Mouse (Mus musculus) CH12.LX (cell line): ENCODE results near the gene Pitx1. TPM values are rescaled to one million over a fixed set of nuclear protein-coding genes. Genes with fewer than 3 reads are reported as not detected.

Experiments
- DNase-seq: peaks from one replicate; pipeline ENCODE4 v3.0.0-alpha.2; 2013; ENCODE audit errors: extremely low read depth
- H3K27ac ChIP-seq: 2 replicates; pipeline ENCODE4 v1.5.1; 2012; ENCODE audit warnings: low read depth, mild to moderate bottlenecking, control low read depth, moderate library complexity; ENCODE audit not compliant: insufficient read depth
- H3K27me3 ChIP-seq: replicated peaks from 2 replicates; pipeline ENCODE3; 2012; ENCODE audit warnings: inconsistent platforms
- H3K36me3 ChIP-seq, 2 experiments: replicated peaks in 1 of 2; 2 replicates each; pipeline versions ENCODE3 to v1.6.1; 2012; ENCODE audit warnings: inconsistent platforms in 1 of 2, low read length in 1 of 2, mild to moderate bottlenecking in 1 of 2, mixed read lengths in 1 of 2, moderate library complexity in 1 of 2; ENCODE audit not compliant: control insufficient read depth in 1 of 2, insufficient read depth in 1 of 2
- H3K4me1 ChIP-seq, 2 experiments: 2 replicates each; pipeline ENCODE4 v1.6.1; 2012; ENCODE audit warnings: inconsistent platforms in 1 of 2, moderate library complexity in 1 of 2; ENCODE audit not compliant: insufficient read depth in 2 of 2, control insufficient read depth in 1 of 2
- H3K4me2 ChIP-seq: 2 replicates; pipeline ENCODE4 v1.6.1; 2012; ENCODE audit warnings: low read depth, mild to moderate bottlenecking, control low read depth; ENCODE audit not compliant: poor library complexity, insufficient read depth, severe bottlenecking
- H3K4me3 ChIP-seq, 3 experiments: fragments of 150-350 bp in 1 of 3; sonication (generic) in 1 of 3; replicated peaks in 1 of 3; 2 replicates each; pipeline versions ENCODE3 to v1.5.1; 2011 to 2012; ENCODE audit warnings: low read depth in 2 of 3, low read length in 2 of 3, mild to moderate bottlenecking in 2 of 3, moderate library complexity in 2 of 3, control low read depth in 1 of 3, improper control_type of control experiment in 1 of 3, inconsistent platforms in 1 of 3, mixed read lengths in 1 of 3; ENCODE audit not compliant: poor library complexity in 1 of 3
- H3K79me2 ChIP-seq: replicated peaks from 2 replicates; pipeline ENCODE4 v1.6.1; 2012; ENCODE audit warnings: mild to moderate bottlenecking, moderate library complexity; ENCODE audit not compliant: control insufficient read depth, poor library complexity, insufficient read depth, severe bottlenecking; ENCODE audit errors: extremely low read depth
- H3K9ac ChIP-seq: 2 replicates; pipeline ENCODE4 v1.6.1; 2012; ENCODE audit warnings: low read depth, mild to moderate bottlenecking, control low read depth, moderate library complexity; ENCODE audit not compliant: insufficient read depth
- H3K9me3 ChIP-seq: replicated peaks from 2 replicates; pipeline ENCODE3; 2012; ENCODE audit warnings: low read length, inconsistent platforms, mixed read lengths
- BHLHE40 ChIP-seq: IDR thresholded peaks from 2 replicates; pipeline ENCODE4 v1.6.1; 2011; ENCODE audit warnings: mild to moderate bottlenecking, low read depth, low read length, improper control_type of control experiment
- CHD1 ChIP-seq: IDR thresholded peaks from 2 replicates; pipeline ENCODE4 v1.6.1; 2012; ENCODE audit warnings: low read depth, low read length, improper control_type of control experiment, inconsistent platforms
- CHD2 ChIP-seq: IDR thresholded peaks from 2 replicates; pipeline ENCODE4 v1.6.1; 2011; ENCODE audit warnings: low read length, improper control_type of control experiment
- E2F4 ChIP-seq: IDR thresholded peaks from 2 replicates; pipeline ENCODE4 v1.6.1; 2011; ENCODE audit warnings: low read depth, low read length, improper control_type of control experiment; ENCODE audit not compliant: insufficient replicate concordance
- ETS1 ChIP-seq: conservative IDR thresholded peaks from 2 replicates; pipeline ENCODE4 v1.6.1; 2012; ENCODE audit warnings: low read depth, mild to moderate bottlenecking, inconsistent platforms, low read length, improper control_type of control experiment, moderate library complexity
- JUND ChIP-seq: conservative IDR thresholded peaks from 2 replicates; pipeline ENCODE4 v1.6.1; 2011; ENCODE audit warnings: low read depth, low read length, improper control_type of control experiment
- MEF2A ChIP-seq: IDR thresholded peaks from 2 replicates; pipeline ENCODE4 v1.6.1; 2014; ENCODE audit warnings: low read depth, mild to moderate bottlenecking, inconsistent platforms, low read length, improper control_type of control experiment, borderline replicate concordance
- NELFE ChIP-seq: IDR thresholded peaks from 2 replicates; pipeline ENCODE4 v1.6.1; 2011; ENCODE audit warnings: low read depth, low read length, improper control_type of control experiment
- NRF1 ChIP-seq: IDR thresholded peaks from 2 replicates; pipeline ENCODE4 v1.6.1; 2014; ENCODE audit warnings: low read depth, mild to moderate bottlenecking, inconsistent platforms, low read length, improper control_type of control experiment, moderate library complexity
- RAD21 ChIP-seq: IDR thresholded peaks from 2 replicates; pipeline ENCODE4 v1.6.1; 2011; ENCODE audit warnings: low read depth, mild to moderate bottlenecking, low read length, improper control_type of control experiment, moderate library complexity
- SMC3 ChIP-seq: IDR thresholded peaks from 2 replicates; pipeline ENCODE4 v1.6.1; 2011; ENCODE audit warnings: low read depth, low read length, improper control_type of control experiment
- TCF12 ChIP-seq: IDR thresholded peaks from 2 replicates; pipeline ENCODE4 v1.6.1; 2014; ENCODE audit warnings: low read depth, mild to moderate bottlenecking, inconsistent platforms, low read length, improper control_type of control experiment
- USF1 ChIP-seq: IDR thresholded peaks from 2 replicates; pipeline ENCODE4 v1.6.1; 2014; ENCODE audit warnings: low read depth, mild to moderate bottlenecking, inconsistent platforms, low read length, improper control_type of control experiment
- ZC3H11A ChIP-seq: IDR thresholded peaks from 2 replicates; pipeline ENCODE4 v1.6.1; 2012; ENCODE audit warnings: low read depth, mild to moderate bottlenecking, inconsistent platforms, low read length, improper control_type of control experiment
- ZKSCAN1 ChIP-seq: IDR thresholded peaks from 2 replicates; pipeline ENCODE4 v1.6.1; 2012; ENCODE audit warnings: low read depth, inconsistent platforms, low read length, improper control_type of control experiment, borderline replicate concordance
- dilution Hi-C: fragments of 300-500 bp; cut with MboI; formaldehyde crosslinking; loops from 2 replicates; pipeline ENCODE4 v1.14.3; 2020; ENCODE audit warnings: low sequenced_read_pairs; ENCODE audit not compliant: extremely low pct_unique_long_range_greater_than_20kb, extremely low pct_ligation_motif_present
- in situ Hi-C: fragments of 300-500 bp; cut with MboI; formaldehyde crosslinking; loops from 3 replicates; pipeline ENCODE4 v1.14.3; 2019; ENCODE audit warnings: low sequenced_read_pairs, low pct_ligation_motif_present, low pct_unique_long_range_greater_than_20kb, mixed read lengths
- polyA plus RNA-seq: library from polyadenylated mRNA; unstranded; fragments of >175 nt; gene quantifications from 2 replicates; pipeline ENCODE4 v1.2.1, GENCODE M21; 2012; ENCODE audit warnings: low read depth; ENCODE audit not compliant: insufficient read length
- total RNA-seq, 2 experiments: library from RNA; depleted of rRNA; stranded (reverse); fragments of 300-350 nt in 1 of 2; fragments of >200 nt in 1 of 2; gene quantifications; 2 replicates each; pipeline ENCODE4 v1.2.3; 2012 to 2014

The Pitx1 gene
- total and polyA plus RNA-seq, 3 experiments, result not detected

DNA sequence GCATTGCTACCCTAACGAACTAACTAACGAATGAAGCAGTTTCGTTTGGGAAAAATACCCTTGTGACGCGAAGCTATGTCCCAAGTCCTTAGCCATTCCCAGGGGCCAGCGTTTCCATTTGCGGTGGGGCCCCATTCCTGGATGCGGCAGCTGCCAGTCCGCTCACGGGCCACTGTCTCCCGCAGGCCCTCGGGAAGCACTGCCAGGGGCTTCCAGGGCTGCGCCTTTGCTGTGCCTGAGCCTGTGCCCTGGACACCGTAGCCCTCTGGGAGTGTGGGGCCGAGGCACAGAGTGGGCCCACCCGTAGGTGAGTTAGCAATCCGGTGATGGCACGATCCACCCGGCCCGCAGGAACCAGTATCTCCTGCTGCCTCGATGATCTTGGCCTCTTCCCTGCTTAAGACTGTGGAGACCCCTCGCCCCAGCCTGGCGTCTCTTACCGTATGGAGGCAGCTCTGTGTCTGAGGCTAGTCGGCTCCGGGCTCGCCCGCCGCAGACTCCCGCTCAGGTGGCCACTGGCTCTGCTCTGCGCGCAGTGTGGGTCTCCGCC is 369 bp downstream of the Pitx1 start:
- Histone ChIP-seq H3K4me3 (no peak overlapping the region), H3K36me3 (no peaks in the 10 kb centered on the region), H3K9me3 (peaks cover 5% of the 10 kb centered on the region), H3K9ac (no peak overlapping the region), H3K27me3 (peaks cover 14% of the 10 kb centered on the region), H3K27ac (no peak overlapping the region), H3K4me2 (no peak overlapping the region), H3K79me2 (no peaks in the 10 kb centered on the region), H3K4me1 (peaks cover 0 to 2% of the 10 kb centered on the region in 2 experiments; a peak in 2 of 4 replicates)
- in situ Hi-C loops, result no loop called here
- TF ChIP-seq ZC3H11A, result no peak
- TF ChIP-seq MEF2A, result no peak
- no peak for TF ChIP-seq BHLHE40
- no peak for TF ChIP-seq CHD1
- no peak for TF ChIP-seq JUND
- no peak for TF ChIP-seq SMC3
- dilution Hi-C loops, result no loop called here
- no peak for DNase-seq

GRCm38 (mm10) chr13:55834667-55835066 is 1.3 kb downstream of the Pitx1 start:
- no peak overlapping the region for H3K4me3 ChIP-seq
- no peak for DNase-seq
- TF ChIP-seq ZC3H11A (no peak), USF1 (no peak), ETS1 (no peak), TCF12 (no peak), NELFE (no peak), NRF1 (no peak)
- peaks cover 9% of the 10 kb centered on the region for H3K9me3 ChIP-seq
- no peaks in the 10 kb centered on the region for H3K4me1 ChIP-seq
- dilution Hi-C loops, result no loop called here
- in situ Hi-C loops, result no loop called here
- H3K4me2 ChIP-seq, result no peak overlapping the region
- H3K79me2 ChIP-seq, result no peaks in the 10 kb centered on the region
- no peak overlapping the region for H3K9ac ChIP-seq
- no peaks in the 10 kb centered on the region for H3K36me3 ChIP-seq
- H3K27me3 ChIP-seq, result peaks cover 11% of the 10 kb centered on the region
- H3K27ac ChIP-seq, result no peak overlapping the region

DNA sequence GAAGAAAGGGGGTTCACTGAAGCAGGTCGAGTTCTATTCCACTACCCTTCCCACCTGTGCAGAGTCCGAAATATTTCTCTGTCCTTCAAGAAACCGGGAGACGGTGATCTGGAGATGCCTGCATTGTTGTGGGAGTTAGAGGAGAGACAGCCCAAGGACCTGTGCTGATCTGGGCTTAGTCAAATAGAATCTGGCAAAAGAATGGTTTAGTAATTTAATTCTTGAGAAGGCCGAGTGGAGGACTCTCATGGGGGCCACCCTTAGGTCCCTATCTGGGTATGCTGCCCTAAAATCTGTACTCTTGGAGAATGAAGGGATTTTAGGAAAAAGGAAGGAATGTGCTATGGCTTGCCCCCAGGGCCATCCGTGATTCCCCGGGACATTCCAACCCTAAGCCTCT is 2.1 kb downstream of the Pitx1 start:
- Histone ChIP-seq H3K79me2 (no peaks in the 10 kb centered on the region), H3K9me3 (peaks cover 9% of the 10 kb centered on the region), H3K36me3 (no peaks in the 10 kb centered on the region), H3K4me3 (no peak overlapping the region), H3K27ac (no peak overlapping the region), H3K4me1 (no peaks in the 10 kb centered on the region), H3K9ac (no peak overlapping the region), H3K4me2 (no peak overlapping the region), H3K27me3 (peaks cover 11% of the 10 kb centered on the region)
- in situ Hi-C loops (no loop called here), dilution Hi-C loops (no loop called here)
- DNase-seq, result no peak
- TF ChIP-seq ZKSCAN1, result no peak
- TF ChIP-seq CHD2, result no peak
- TF ChIP-seq RAD21, result no peak
- no peak for TF ChIP-seq ETS1
- TF ChIP-seq CHD1, result no peak
- no peak for TF ChIP-seq E2F4
- TF ChIP-seq NELFE, result no peak
